Mouse (Mus musculus) c-Kit-positive CD71-positive TER-119-positive erythroid progenitor cells, embryonic 14.5 days (primary cell): Measurements from ENCODE around the gene Zfp558.
A peak's percentile ranks its signal among the peaks of the same experiment; 100 is the strongest.
"Not testable (repeated sequence)": the region's sequence is repeated elsewhere in the genome, so short reads cannot be mapped to it uniquely, and the experiment has no call there.

Source experiments
- DNase-seq: peaks from one replicate; pipeline ENCODE4 v3.0.0-alpha.2; 2013; ENCODE audit warnings: low spot score

Zfp558 gene

DNA sequence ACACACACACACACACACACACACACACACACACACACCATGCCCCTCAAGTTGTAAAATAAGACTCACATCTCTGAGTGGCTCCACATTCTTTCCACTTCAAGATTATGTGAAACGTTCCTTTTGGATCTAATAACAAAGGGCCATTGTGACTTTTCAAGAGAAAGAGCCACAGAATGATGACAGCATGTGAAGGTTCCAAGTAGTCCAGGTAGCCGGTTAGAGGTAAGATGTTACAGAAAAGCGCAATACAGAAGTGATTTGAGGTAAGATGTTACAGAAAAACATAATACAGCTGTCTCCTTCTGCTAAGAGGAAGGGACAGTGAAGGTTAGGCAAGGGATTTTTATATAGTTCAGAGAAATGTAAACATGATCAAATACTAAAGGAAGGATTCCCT is at the start of gene Zfp558, which contains the start of gene Mbd3l1:
TSS of gene Zfp558 (minus strand) at position 101 of the 400 bp plus-strand sequence.
TSS of gene Mbd3l1 (plus strand) at position 192 of the 400 bp plus-strand sequence.
- DNase-seq = no peak

DNA sequence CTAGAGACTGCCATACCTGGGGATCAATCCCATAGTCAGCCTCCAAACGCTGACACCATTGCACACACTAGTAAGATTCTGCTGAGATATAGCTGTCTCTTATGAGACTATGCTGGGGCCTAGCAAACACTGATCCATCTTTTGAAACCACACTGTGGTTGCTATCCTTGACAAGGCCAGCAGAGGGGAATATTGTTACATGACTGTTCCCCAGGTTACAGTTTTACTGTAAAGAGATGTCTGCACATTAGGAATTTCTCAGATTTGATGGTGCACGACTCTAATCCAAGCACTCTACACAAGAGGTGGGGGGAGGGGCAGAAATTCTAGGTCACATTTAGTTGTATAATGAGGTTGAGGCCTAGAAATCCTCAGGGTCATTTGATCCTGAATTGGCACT is 30.0 kb upstream of the Zfp558 start:
- DNase-seq = no peak

DNA sequence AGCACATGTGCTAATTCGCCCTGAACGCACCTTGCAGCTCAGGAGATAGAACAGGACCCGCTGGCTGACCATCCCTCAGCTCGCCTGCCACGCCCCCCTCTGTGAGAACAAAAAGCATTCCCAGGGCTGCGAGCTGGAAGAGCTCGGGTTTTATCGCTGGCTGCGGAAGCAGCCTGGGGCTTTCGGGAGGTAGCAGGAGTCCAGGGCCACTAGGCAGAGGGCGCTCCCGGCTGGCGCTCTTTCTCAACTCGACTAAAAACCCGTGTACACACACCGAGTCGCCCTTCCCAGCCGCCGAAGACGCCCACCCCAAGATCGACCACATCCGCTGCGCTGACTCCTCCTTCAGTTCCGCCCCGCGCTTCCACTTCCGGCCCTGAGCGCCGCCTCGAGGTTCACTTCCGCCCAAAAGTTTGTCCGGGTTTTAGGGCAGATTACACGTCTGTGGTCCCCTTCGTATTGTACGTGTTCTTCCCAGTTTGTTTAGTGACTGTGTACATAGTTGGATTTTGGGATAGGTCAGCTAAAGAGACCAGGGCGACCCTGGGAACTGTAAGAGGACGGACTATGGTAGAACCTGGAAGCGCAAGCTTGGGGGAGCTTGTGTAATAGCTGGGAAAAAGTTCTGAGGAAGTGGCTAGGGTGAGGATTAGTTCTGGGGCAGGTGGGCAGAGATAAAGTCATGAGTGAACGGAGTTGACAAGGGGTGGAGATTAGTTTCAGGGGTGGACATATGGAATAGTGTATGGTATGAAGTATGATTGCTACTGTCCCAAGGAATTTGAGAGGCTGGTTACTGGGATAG is 4.5 kb downstream of the Zfp558 start:
- DNase-seq = peak; percentile 48

DNA sequence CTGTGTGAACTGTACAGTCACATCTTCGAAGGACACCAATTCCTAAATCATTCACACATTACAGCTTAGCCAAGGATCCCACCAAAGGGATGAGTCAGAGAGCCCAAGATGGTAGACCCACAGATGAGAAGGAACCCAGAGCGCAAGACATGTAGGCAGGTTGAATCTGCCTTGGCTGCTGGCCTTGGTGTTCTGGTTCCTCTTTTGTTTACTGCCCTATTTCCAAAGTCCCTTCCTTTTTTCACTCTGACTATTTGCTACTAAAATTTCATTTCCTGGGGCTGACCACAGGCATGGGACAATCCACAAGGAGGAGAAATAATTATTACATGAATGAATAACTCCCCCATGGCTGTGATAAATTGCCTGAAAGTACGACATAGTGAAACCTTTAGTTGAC is 10.1 kb downstream of the Zfp558 start:
- DNase-seq = no peak

DNA sequence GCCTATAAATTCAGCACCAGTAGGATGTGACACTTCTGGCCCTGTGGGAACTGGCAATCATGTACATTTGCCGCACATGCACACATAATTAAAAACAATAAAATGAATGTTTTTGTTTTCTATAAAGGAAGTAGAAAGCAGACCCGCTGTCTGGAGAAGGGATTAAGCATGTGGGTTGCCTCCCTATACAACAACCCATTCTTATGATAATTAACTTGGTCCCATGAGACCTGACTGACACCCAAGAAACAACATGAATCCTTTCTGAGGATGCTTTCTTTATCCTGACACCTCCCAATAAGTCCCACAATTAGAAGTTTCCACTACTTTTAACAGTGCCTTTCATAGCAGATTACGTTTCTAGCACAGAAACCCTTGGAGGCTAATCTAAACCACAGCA is 10.7 kb downstream of the Zfp558 start:
- DNase-seq = no peak

DNA sequence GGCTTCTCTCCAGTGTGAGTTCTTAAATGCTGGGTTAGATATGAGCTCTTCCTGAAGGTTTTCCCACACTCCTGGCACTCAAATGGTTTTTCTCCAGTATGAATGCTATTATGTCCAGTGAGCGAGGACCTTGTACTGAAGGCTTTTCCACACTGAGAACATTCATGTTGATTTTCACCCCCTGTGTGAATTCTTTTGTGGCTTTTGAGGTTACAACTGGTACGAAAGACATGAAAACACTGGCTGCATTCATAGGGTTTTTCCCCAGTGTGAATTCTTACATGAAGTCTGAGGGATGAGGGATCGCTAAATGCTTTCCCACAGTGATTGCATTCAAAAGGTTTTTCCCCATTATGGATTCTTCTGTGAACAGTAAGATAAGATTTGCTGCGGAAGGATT is 21.5 kb downstream of the Zfp558 start:
- DNase-seq = no peak

DNA sequence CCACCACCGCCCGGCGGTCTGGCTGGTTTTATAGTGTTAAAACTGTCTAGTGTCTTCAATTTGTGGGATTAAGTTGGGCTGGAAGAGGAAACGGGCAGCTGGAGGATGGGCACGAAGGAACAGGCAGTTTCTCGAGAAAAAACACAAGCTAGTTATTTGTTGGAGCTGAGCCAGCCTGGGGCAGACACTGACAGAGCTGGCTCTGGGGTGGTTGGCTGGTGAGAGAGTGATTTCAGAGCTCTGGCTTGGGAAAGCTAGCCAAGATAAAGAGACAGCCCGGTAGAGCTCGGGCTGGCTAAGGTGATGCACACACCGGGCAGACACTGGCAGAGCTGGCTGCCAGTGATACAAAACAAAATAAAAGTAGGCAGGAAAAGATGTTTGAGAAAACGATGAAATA is 46.4 kb downstream of the Zfp558 start:
- no peak for DNase-seq

DNA sequence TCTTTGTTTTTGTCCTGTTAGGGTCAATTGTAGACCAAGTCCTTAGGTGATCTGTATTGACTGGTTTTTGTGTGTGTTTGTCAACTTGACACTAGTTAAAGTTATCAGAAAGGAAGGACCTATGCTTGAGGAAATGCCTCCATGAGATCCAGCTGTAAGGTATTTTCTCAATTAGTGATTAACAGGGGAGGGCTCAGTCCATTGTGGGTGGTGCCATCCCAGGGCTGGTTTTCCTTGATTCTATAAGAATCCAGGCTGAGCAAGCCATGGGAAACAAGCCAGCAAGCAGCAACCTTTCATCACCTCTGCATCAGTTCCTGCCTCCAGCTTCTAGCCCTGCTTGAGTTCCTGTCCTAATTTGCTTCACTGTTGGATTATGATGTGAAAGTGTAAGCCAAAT is 47.7 kb downstream of the Zfp558 start, which contains the start of gene Mbd3l2:
TSS of gene Mbd3l2 (plus strand) at position 301 of the 400 bp plus-strand sequence.
- DNase-seq = no peak

DNA sequence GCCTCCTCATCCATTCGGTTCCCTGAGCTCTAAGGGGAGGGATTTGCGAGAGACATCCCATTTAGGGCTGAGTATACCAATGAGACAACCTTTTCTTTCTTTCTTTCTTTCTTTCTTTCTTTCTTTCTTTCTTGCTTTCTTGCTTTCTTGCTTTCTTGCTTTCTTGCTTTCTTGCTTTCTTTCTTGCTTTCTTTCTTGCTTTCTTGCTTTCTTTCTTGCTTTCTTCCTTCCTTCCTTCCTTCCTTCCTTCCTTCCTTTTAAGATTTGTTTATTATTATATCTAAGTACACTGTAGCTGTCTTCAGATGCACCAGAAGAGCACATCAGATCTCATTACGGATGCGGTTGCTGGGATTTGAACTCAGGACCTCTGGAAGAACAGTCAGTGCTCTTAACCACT is 65.7 kb downstream of the Zfp558 start:
- not testable (repeated sequence) for DNase-seq
